Mouse (Mus musculus) thymus, adult 2 months (tissue): ENCODE measurements around the gene Slc22a1. TPM values are rescaled to one million over a fixed set of nuclear protein-coding genes. Genes with fewer than 3 reads are reported as not detected.

ENCODE experiments used
- DNase-seq: peaks from one replicate; pipeline ENCODE4 v3.0.0; 2021
- H3K27ac ChIP-seq: fragments of 200-500 bp; 2 replicates; pipeline ENCODE4 v1.5.1; 2012; ENCODE audit warnings: low read length, control low read depth; ENCODE audit not compliant: control insufficient read depth, insufficient read depth
- H3K27me3 ChIP-seq: fragments of 200-500 bp; 2 replicates; pipeline ENCODE4 v1.6.1; 2012; ENCODE audit warnings: mild to moderate bottlenecking, low read length, moderate library complexity, mixed read lengths; ENCODE audit not compliant: control insufficient read depth, insufficient read depth
- H3K36me3 ChIP-seq: fragments of 200-500 bp; 2 replicates; pipeline ENCODE4 v1.6.1; 2012; ENCODE audit warnings: mild to moderate bottlenecking, low read length, moderate library complexity; ENCODE audit not compliant: control insufficient read depth, insufficient read depth
- H3K4me1 ChIP-seq: fragments of 200-500 bp; replicated peaks from 2 replicates; pipeline ENCODE4 v1.6.1; 2012; ENCODE audit warnings: low read length; ENCODE audit not compliant: control insufficient read depth, insufficient read depth
- H3K4me3 ChIP-seq: fragments of 200-500 bp; 2 replicates; pipeline ENCODE4 v1.5.1; 2012; ENCODE audit warnings: mild to moderate bottlenecking, low read length, control low read depth, moderate library complexity; ENCODE audit not compliant: control insufficient read depth, insufficient read depth
- CTCF ChIP-seq: fragments of 200-500 bp; IDR thresholded peaks from 2 replicates; pipeline ENCODE4 v1.5.1; 2012; ENCODE audit warnings: mild to moderate bottlenecking, control low read depth, low read length, moderate library complexity, borderline replicate concordance; ENCODE audit not compliant: control insufficient read depth, poor library complexity, insufficient read depth; ENCODE audit errors: extremely low read depth
- POLR2A ChIP-seq: fragments of 200-500 bp; IDR thresholded peaks from 2 replicates; pipeline ENCODE4 v1.6.1; 2012; ENCODE audit warnings: mild to moderate bottlenecking, low read length, control low read depth, moderate library complexity; ENCODE audit not compliant: control insufficient read depth, poor library complexity, insufficient read depth; ENCODE audit errors: extremely low read depth
- WGBS: fragments of 180-500 bp; shearing (Covaris S2); methylation state at CpG from one replicate; pipeline ENCODE4 v1.1.7; 2018; 5-methylcytosine and 5-hydroxymethylcytosine counted together
- polyA plus RNA-seq: library from polyadenylated mRNA; depleted of rRNA; stranded (reverse); fragments of >200 nt; gene quantifications from 2 replicates; pipeline ENCODE4 v1.2.3, GENCODE M21; 2012; rRNA removed

Slc22a1 gene
- polyA plus RNA-seq, 1 experiment: 0.80 TPM

DNA sequence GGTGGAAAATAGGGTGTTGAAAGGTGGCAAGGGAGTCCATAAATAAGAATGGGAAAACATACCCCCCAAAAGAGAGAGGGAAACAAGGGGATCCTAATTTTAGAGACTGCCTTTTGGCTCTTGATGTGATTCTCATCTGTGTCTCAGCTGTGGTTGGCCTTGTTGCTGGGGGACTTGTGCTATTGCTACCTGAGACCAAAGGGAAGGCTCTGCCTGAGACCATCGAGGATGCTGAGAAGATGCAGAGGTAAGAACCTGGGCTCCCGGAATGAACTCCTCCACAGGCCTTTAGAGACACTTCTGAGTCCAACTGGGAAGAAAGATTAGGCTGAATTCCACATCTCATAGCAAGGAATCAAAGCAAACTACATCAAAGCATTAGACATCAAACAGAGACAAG is 56.0 kb downstream of the Slc22a1 start:
- no peak for TF ChIP-seq POLR2A
- TF ChIP-seq CTCF: no peak
- 90% methylated on average over 2 of the region's 2 CpGs for WGBS
- no peak for DNase-seq

DNA sequence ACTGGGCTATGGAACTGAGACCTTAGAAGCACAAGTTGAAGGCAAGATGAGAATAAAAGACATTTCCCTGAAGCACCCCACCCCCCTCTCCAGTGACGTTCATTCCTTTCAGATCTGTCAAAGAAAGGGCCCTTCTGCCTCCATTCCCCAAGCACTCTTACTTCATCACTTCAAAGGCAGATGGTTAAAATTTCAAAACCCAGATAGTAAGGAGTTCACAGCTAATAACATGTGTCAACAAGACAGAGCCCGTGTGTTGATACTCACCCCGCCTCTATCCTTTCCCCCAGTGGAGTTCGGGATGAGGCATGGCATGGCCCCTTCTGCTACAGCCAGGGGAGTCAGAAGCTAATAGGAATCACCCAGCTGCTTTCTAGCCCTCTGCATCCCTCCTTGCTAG is 60.2 kb downstream of the Slc22a1 start:
- H3K4me1 ChIP-seq: peaks cover 6% of the 10 kb centered on the region; the same call in 1 of the 2 replicates
- no peak for TF ChIP-seq POLR2A
- no peak for TF ChIP-seq CTCF
- no peak for DNase-seq
- 82% methylated on average over 4 of the region's 4 CpGs for WGBS
- no peak overlapping the region for H3K4me3 ChIP-seq
- no peaks in the 10 kb centered on the region for H3K36me3 ChIP-seq
- peak overlapping the region; percentile 19; the same call in 1 of the 2 replicates for H3K27ac ChIP-seq
- H3K27me3 ChIP-seq: no peaks in the 10 kb centered on the region

More for the DNA sequence above, 56.0 kb downstream of the Slc22a1 start:
- no peak overlapping the region for H3K27ac ChIP-seq
- no peak overlapping the region for H3K4me3 ChIP-seq
- no peaks in the 10 kb centered on the region for H3K36me3 ChIP-seq
- no peaks in the 10 kb centered on the region for H3K27me3 ChIP-seq
- H3K4me1 ChIP-seq: peaks cover 6% of the 10 kb centered on the region; the same call in 1 of the 2 replicates

DNA sequence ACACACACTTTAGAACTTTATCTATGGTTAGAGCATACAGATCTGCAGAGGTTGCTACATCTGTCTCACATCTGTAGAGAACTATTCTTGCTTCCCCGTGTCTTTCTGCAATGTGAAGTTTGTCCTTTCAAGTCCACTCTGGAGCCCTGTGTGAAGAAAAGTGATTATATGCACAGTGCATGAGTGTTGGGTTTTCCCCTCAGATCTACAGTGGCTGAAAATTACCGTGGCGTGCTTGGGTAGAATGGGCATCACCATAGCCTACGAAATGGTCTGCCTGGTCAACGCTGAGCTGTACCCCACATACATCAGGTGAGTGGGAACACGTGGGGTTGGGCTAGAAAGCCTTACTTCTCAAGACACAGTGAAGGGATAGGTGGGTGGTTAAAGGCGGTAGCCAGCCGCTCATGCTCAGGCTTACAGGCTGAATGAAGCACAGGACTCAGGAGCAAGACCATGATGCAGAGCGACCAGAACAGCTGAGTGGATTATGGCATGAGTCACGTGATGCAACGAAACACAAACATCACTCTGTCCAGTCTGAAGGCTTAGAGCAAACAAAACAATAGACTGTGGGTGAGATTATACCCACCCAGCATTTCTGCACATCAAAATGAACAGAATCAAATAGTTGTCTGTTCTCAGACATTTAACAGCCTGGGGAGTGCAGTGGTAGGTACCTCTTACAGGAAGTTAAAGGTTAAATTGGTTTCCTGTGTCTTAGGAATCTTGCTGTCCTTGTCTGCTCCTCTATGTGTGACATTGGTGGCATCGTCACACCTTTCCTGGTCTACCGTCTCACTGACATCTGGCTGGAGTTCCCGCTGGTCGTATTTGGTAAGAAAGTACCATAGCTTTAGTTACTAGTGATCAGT is 60.9 kb downstream of the Slc22a1 start:
- Histone ChIP-seq H3K27ac (no peak overlapping the region), H3K4me3 (no peak overlapping the region), H3K4me1 (peaks cover 6% of the 10 kb centered on the region; the same call in 1 of the 2 replicates), H3K36me3 (no peaks in the 10 kb centered on the region), H3K27me3 (no peaks in the 10 kb centered on the region)
- 82% methylated on average over 15 of the region's 15 CpGs for WGBS
- no peak for DNase-seq
- no peak for TF ChIP-seq POLR2A
- no peak for TF ChIP-seq CTCF

DNA sequence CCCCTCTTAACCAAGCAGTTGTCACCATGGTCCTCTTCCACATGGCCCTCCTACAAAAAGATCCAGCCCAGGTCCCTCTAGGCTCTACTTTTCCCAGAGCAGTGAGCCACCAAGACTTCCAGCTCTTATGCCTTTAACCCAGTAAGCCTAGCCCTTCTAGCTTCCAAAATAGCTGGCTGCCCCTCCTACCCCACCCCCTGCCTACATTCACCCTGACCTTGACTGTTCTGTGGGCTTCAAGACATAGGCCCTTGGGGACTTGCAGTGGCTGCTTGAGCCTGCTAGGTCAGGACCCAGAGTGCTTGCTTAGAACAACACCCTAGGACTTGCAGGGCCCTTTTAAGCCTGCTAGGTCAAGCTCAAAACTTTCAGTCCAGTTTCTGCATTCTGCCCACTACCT is 68.4 kb downstream of the Slc22a1 start:
- Histone ChIP-seq H3K27ac (no peak overlapping the region), H3K27me3 (no peaks in the 10 kb centered on the region)
- DNase-seq: no peak

DNA sequence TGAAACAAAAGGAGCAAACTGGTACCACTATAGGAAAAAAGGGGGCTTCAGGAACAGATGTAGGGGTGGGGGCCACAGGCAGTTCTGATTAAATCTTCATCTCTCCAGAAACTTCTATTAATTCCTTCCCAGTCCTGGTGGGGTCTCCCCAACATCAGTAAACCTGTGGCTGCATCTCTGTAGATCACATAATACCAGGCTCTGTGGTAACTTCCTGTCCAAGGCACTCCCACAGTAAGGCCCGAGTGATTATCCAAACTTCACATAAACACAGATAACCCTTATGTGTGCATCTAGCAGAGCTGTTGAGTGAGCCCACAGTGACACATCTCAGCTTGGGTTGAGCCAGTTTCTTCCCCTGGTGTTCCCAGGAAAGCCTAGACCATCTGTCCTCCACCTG is 69.0 kb downstream of the Slc22a1 start:
- TF ChIP-seq CTCF: no peak
- no peak for TF ChIP-seq POLR2A
- no peak overlapping the region for H3K4me3 ChIP-seq
- WGBS: 13% methylated on average over 1 of the region's 1 CpGs
- H3K27me3 ChIP-seq: no peaks in the 10 kb centered on the region
- H3K4me1 ChIP-seq: no peaks in the 10 kb centered on the region
- no peak overlapping the region for H3K27ac ChIP-seq
- no peak for DNase-seq
- H3K36me3 ChIP-seq: no peaks in the 10 kb centered on the region

More for the DNA sequence above, 68.4 kb downstream of the Slc22a1 start:
- Histone ChIP-seq H3K36me3 (no peaks in the 10 kb centered on the region), H3K4me1 (no peaks in the 10 kb centered on the region), H3K4me3 (no peak overlapping the region)
- TF ChIP-seq CTCF (no peak), POLR2A (no peak)

Other genes with a start within 250 kb of the Slc22a1 start
- gene Slc22a3, start 168.1 kb downstream of the Slc22a1 start, polyA plus RNA-seq: 3.3 and 4.5 TPM in 2 replicates
- 0.38 and 0.54 TPM in 2 replicates for gene Slc22a2, start 91.7 kb downstream of the Slc22a1 start, polyA plus RNA-seq
- 27.7 and 31.8 TPM in 2 replicates for gene Igf2r, start 93.8 kb upstream of the Slc22a1 start, polyA plus RNA-seq
- 0.28 and 0.66 TPM in 2 replicates for gene Mas1, start 192.3 kb upstream of the Slc22a1 start, polyA plus RNA-seq
- 0.24 TPM in 1 of 2 replicates, not detected in the other for gene Mrgprh, start 200.2 kb upstream of the Slc22a1 start, polyA plus RNA-seq
- 1.8 and 2.1 TPM in 2 replicates for gene Pnldc1, start 234.4 kb upstream of the Slc22a1 start, polyA plus RNA-seq
- gene Tcp1, start 239.9 kb upstream of the Slc22a1 start, polyA plus RNA-seq: 82.2 and 93.1 TPM in 2 replicates
- gene Mrpl18, start 240.5 kb upstream of the Slc22a1 start, polyA plus RNA-seq: 48.4 and 54.8 TPM in 2 replicates